Mouse (Mus musculus): Measurements from ENCODE around the gene Dpep2nb. TPM values are rescaled to one million over a fixed set of nuclear protein-coding genes. Genes with fewer than 3 reads are reported as not detected.

Dpep2nb gene
- total RNA-seq, 2 experiments from 2014 or later = not detected

GRCm38 (mm10) chr8:105971019-105971720, 34.6 kb downstream of the Dpep2nb start:
- no peak for DNase-seq (ENCODE audit: extremely low spot score in 1 of 2, low spot score in 2 of 2)
- no peak for TF ChIP-seq CTCF (IDR thresholded peaks at IDR 0.05)
- no peak overlapping the region for H3K27ac ChIP-seq
- intact Hi-C loops (cut with DNase I) = no loop called here
- H3K4me3 ChIP-seq = no peak overlapping the region

DNA sequence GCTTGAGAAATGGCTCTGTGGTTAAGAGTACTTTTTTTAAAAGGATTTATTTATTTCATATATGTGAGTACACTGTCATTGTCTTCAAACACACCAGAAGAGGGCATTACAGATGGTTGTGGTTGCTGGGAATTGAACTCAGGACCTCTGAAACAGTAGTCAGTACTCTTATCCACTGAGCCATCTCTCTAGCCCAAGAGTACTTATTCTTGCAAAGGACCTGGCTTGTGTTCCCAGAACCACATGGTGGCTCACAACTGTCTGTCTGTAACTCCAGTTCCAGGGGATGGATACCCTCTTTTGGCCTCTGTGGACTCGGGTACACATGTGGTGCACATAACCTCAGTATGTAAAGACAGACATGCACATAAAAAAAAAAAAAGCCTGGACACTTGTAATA, 36.4 kb downstream of the Dpep2nb start:
- no peak for DNase-seq (ENCODE audit: extremely low spot score in 1 of 2, low spot score in 2 of 2)
- H3K4me3 ChIP-seq = no peak overlapping the region
- intact Hi-C loops (cut with DNase I) = no loop called here
- TF ChIP-seq CTCF (IDR thresholded peaks at IDR 0.05) = no peak
- no peak overlapping the region for H3K27ac ChIP-seq

DNA sequence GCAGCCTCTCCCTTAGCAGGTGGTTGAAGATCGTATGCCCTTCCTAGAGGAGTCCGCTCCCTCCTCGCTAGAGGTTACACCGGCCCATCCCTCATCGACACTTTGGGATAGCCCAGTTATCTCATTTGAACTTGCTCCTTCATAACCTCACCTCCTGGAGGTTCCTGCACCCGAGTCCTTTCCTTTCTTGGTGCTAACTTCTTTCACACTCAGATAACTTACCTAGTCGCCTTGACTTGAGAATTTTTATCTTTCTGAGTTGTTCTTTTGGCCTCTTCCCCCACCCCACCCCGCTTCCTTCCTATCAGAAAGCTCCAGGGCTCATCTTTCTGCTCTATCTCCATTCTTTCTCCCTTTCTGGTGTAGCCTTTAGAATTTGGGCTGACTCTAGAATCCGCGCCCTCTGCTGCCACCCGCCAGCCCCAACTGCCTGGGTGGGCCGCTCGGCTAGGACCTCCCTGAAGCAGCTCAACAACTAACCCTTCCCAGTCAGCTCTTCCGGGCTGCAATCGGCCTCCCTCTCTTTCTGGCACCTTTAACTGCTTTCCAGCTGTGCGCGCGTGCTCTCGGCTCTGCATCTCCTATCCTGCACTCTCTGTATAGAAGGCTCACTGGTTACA, 39.0 kb downstream of the Dpep2nb start:
- no peak overlapping the region for H3K27ac ChIP-seq
- no peak for DNase-seq (ENCODE audit: extremely low spot score in 1 of 2, low spot score in 2 of 2)
- H3K4me3 ChIP-seq = peak overlapping the region; percentile 70
- no peak for TF ChIP-seq CTCF (IDR thresholded peaks at IDR 0.05)
- intact Hi-C loops (cut with DNase I) = no loop called here

DNA sequence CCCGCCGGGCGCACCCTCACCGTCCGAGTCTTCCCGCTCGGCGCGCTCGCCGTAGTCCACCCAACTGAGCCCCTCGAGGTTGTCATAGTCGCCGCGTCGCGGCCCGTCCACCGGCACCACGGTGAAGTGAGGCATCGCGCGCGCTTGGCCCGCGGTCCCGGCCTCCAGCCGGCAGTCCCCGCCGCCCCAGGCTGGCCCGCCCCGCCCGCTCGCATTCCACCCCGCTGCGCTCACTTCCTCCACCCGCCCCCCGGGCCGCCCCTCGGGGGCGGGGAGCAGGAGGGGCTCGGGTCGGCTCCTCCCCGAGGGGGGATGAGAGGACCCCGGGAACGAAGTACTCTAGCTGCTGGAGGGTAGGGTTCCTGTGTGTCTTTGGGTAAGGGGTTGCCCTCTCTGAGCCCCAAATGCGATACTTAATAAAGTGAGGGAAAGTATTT, 39.9 kb downstream of the Dpep2nb start, which contains the start of gene Slc12a4:
Gene Slc12a4, minus strand, starts transcription at position 193 of the 437 bp plus-strand sequence.
- H3K27ac ChIP-seq = peak within 1 kb of the TSS; percentile 83
- H3K4me3 ChIP-seq = peak within 1 kb of the TSS; percentile 70
- DNase-seq (ENCODE audit: extremely low spot score in 1 of 2, low spot score in 2 of 2) = peak; percentile 33 to 55
- TF ChIP-seq CTCF (IDR thresholded peaks at IDR 0.05) = no peak
- intact Hi-C loops (cut with DNase I) = no loop called here

DNA sequence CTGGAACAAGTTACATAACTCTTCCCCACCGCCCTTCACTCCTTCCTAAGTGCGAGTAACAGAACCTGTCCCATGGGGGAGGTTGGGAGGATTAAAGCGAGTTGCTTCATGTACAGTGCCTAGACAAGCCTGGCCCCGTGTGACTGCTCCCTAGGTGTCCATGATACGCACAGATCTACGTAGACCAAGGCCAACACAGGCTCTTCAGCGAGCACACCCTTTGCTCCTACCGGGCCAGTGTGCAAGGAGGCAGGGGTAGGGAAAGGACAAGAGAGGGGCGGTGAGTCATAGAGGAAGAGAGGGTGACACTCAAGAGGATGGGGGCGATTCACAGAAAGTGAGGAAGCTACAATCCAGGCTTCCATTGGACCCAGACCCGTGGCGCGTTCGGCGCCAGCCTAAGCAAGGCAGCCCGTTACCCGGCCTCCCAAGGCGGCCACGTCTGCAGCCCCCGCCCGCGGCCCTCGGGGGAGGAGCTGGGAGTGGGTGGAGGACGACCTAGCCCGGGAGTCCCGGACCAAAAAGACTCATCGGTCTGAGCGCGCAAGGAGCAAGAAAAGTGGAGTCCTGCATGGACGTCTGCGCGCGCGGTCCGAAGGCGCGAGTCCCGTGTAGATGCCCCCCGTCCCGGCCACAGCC, 40.4 kb downstream of the Dpep2nb start:
- H3K27ac ChIP-seq = peak overlapping the region; percentile 83
- intact Hi-C loops (cut with DNase I) = no loop called here
- peak overlapping the region; percentile 70 for H3K4me3 ChIP-seq
- DNase-seq (ENCODE audit: extremely low spot score in 1 of 2, low spot score in 2 of 2) = no peak
- TF ChIP-seq CTCF (IDR thresholded peaks at IDR 0.05) = no peak

DNA sequence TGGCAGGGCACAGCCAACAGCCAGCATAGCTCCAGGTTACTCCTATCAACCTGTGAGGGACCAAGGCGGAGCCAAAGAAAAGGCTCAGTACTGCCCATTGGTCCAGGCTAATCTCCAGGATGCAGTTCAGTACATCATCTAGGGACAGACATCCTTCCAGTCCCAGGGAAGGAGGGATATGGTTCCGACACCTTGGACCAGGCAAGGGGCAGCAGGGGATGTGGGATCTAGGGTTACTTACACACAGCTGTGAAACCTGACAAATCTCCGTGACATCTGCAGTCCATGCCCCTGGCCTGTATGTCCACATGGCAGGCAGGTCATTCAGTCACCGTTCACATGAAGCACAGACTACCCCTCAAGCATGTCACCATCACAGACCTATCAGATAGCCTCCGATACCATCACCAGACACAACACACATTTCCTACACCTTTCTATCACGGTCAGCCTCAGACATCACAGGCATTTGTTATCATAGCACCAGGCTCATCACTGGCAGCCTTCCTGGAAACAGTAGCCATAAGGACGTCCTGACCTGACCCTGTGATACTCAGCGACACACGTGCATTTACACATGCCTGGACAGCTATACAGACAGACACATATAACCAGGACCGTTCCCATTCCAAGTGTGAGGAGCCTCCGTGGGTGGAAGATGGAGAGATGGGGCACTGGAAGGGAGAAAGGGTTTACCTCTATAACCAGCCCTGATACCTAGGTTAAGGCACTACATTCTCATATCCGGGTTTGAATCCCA, 41.1 kb downstream of the Dpep2nb start:
- Histone ChIP-seq H3K27ac (no peak overlapping the region; the same call in 1 of the 2 replicates), H3K4me3 (peak overlapping the region; percentile 70)
- intact Hi-C loops (cut with DNase I) = no loop called here
- no peak for TF ChIP-seq CTCF (IDR thresholded peaks at IDR 0.05)
- DNase-seq (ENCODE audit: extremely low spot score in 1 of 2, low spot score in 2 of 2) = no peak

GRCm38 (mm10) chr8:105961536-105961935, 44.2 kb downstream of the Dpep2nb start:
- Histone ChIP-seq H3K27ac (no peak overlapping the region), H3K4me3 (no peak overlapping the region)
- DNase-seq (ENCODE audit: extremely low spot score in 1 of 2, low spot score in 2 of 2) = no peak
- intact Hi-C loops (cut with DNase I) = no loop called here
- TF ChIP-seq CTCF (IDR thresholded peaks at IDR 0.05) = no peak

GRCm38 (mm10) chr8:105961101-105961500, 44.7 kb downstream of the Dpep2nb start:
- no peak overlapping the region for H3K4me3 ChIP-seq
- intact Hi-C loops (cut with DNase I) = no loop called here
- no peak for DNase-seq (ENCODE audit: extremely low spot score in 1 of 2, low spot score in 2 of 2)
- TF ChIP-seq CTCF (IDR thresholded peaks at IDR 0.05) = no peak
- H3K27ac ChIP-seq = no peak overlapping the region

DNA sequence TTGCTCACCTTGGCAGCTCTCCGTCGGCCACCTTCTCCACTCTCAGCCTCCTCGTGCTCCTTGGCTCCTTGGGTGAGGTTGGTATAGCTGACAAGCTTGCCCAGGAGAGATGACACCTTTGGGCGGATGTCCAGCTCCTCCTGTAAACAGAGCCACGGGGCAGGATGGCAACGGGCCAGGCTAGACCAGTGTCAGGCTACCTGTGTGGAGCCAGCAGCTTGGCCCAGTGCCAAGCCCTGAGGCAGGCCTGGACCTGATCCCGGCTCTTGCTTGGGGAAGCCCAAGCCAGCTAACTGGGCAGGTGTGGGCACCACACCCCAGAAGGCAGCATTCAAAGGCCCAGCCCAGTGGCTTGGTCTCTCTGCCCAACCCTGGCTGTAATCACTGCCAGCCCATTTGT, 46.4 kb downstream of the Dpep2nb start:
- intact Hi-C loops (cut with DNase I) = no loop called here
- DNase-seq (ENCODE audit: extremely low spot score in 1 of 2, low spot score in 2 of 2) = no peak
- no peak for TF ChIP-seq CTCF (IDR thresholded peaks at IDR 0.05)

GRCm38 (mm10) chr8:105957813-105958212, 48.0 kb downstream of the Dpep2nb start:
- no peak overlapping the region for H3K4me3 ChIP-seq
- no peak for DNase-seq (ENCODE audit: extremely low spot score in 1 of 2, low spot score in 2 of 2)
- TF ChIP-seq CTCF (IDR thresholded peaks at IDR 0.05) = peak; percentile 15
- intact Hi-C loops (cut with DNase I) = no loop called here
- no peak overlapping the region for H3K27ac ChIP-seq

More for the DNA sequence above, 46.4 kb downstream of the Dpep2nb start:
- Histone ChIP-seq H3K4me3 (no peak overlapping the region), H3K27ac (no peak overlapping the region)

DNA sequence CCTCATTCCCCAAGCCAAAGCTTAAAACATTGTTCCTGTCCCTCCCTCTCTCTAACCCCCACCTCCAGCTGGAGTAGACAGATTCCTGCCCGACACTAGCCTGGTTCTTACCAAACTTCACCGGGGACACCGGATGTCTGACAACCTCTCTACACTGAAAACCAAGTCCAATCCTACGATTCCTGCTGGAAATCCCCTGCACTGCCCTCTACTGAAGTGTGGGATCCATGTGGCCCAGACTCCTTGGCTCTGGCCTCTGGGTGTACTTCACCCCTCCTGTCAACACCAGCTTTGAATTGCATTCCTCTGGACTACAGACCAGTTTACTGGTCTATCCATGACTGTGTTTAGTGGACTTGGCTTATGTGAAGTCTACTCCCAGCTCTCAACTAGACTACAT, 49.2 kb downstream of the Dpep2nb start:
- Histone ChIP-seq H3K27ac (no peak overlapping the region), H3K4me3 (no peak overlapping the region)
- DNase-seq (ENCODE audit: extremely low spot score in 1 of 2, low spot score in 2 of 2) = no peak
- intact Hi-C loops (cut with DNase I) = no loop called here
- no peak for TF ChIP-seq CTCF (IDR thresholded peaks at IDR 0.05)
